Mouse (Mus musculus): ENCODE data around the gene Fxyd1. TPM values are rescaled to one million over a fixed set of nuclear protein-coding genes. Genes with fewer than 3 reads are reported as not detected.

Gene Fxyd1
- total RNA-seq, 2 experiments from 2014 or later = 113 to 114 TPM

GRCm38 (mm10) chr7:31079670-31080069 lies 22.7 kb upstream of the Fxyd1 start:
- no peak for DNase-seq (ENCODE audit: low spot score in 2 of 2)

DNA sequence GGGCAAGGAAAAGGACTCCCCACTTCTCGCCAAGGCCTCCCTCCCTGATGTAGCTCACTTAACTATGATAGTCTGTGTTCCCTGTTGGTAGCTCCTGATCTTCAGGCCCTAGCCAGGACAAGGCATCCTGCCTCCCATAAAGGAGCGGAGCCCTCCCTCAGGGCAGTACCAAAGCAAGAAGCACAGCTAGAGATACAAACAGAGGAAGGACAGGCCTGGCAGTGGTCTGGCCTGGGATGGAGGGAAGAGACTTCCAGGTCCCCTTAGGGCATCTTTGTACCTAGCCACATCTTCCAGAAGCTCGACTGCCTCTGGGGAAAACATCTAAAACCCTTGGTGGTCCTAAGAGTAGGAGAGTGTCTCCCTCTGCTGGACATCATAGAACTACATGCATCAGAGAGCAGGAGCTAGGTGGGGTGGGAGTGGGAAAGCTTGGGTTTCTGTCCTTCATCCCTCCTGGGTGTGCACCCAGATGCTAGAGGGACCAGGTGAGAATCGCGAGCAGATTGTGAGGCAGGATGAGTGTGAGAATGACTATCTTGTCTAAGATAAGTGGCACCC lies 21.0 kb upstream of the Fxyd1 start:
- DNase-seq (ENCODE audit: low spot score in 2 of 2) = peak in 1 of 2 experiments; percentile 82

GRCm38 (mm10) chr7:31077470-31077869 lies 20.5 kb upstream of the Fxyd1 start:
- DNase-seq (ENCODE audit: low spot score in 2 of 2) = peak in 1 of 2 experiments; percentile 60

- no peak for DNase-seq (ENCODE audit: low spot score in 2 of 2)
Measured at GRCm38 (mm10) chr7:31076492-31076891, 19.5 kb upstream of the Fxyd1 start, which contains the start of gene Fxyd3. TSS of gene Fxyd3 (minus strand) at chr7:31076704.

GRCm38 (mm10) chr7:31074713-31075069 lies 17.7 kb upstream of the Fxyd1 start:
- DNase-seq (ENCODE audit: low spot score in 2 of 2) = peak; percentile 40 to 82

DNA sequence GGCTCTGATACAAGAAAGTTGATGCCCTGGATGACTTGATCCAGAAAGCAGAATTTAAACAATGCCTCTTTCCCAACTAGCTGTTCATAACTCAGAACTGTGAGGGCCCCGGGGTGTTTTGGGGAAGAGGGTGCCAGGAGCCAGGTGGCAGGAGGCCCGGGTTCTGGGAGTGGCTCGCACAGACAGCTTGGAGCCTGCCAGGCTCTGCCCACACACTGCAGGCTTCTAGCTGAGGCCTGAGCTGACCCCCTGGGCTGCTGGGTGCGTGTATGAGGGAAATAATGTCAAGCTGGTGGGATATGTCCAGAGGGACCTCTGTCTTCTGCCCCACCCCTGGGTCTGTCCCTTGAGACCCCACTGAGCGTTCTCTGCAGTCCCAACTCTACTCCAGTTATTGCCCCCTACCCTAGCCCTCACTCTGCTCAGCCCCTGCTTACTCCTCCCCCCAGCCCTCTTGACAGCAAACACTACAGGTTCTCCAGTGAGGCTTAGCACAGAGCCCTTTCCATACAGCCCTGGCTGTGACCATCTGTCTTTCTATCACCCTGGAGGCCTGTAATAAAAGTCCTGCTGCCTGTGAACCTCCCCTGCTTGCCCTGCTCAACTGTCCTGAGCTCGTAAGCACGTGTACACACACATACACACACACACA lies 17.2 kb upstream of the Fxyd1 start:
- DNase-seq (ENCODE audit: low spot score in 2 of 2) = peak in 1 of 2 experiments; percentile 59

DNA sequence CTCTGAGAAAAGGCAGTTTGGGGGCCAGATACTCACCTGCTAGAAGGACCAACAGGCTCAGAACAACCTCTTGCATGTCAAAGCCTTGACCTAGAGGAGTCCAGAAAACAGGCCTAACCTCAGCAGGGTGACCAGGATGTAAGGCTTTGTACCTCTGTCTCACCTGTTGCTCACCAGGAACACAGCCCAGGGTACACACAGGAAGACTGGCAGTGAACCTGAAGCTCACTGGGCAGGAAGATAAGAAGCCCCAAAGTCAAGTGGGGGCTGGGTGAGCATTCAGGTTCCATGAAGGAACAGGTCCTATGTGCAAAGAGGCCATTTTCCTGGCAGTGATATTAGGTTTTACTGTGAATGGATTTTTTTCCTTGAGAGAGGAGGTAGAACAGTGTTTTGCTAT lies 16.5 kb upstream of the Fxyd1 start:
- DNase-seq (ENCODE audit: low spot score in 2 of 2) = no peak

DNA sequence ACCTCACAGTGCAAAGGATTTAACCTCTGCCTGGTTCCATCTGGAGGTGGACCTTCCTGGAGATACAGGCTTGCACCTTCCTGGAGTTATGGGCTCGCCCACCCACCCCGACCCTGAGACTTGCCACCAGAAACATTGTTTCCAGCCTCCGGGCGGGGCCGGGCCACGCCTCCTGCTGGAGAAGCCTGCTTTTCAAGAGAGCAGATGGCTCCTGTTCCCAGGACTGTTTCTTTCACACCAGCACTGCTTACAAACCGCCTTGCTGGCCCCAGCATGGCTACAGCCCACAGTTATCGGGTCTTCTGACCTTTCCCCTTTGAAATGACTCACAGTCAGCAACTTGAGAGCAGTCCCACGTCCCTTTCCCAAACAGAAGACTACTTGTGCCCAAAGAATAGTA lies 15.3 kb upstream of the Fxyd1 start:
- no peak for DNase-seq (ENCODE audit: low spot score in 2 of 2)

DNA sequence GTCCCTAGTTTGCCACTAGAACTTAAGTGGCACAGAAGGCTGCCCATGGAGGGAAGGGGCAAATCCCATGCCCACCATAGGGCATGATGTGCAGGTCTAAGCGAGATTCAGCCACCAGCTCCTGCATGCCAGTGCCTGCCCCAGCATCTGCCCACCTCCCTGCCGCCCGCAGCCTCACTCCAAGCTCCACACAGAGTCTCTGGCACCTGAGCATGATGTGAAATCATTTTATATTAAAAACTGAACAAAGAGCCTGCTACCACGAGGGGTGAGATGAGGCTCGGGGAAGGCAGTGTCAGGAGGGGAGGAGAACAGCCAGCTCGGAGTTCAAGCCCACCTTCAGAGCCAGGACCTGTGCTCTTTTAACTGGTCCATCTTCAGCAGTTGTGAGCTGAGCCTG lies 13.3 kb upstream of the Fxyd1 start:
- DNase-seq (ENCODE audit: low spot score in 2 of 2) = no peak

DNA sequence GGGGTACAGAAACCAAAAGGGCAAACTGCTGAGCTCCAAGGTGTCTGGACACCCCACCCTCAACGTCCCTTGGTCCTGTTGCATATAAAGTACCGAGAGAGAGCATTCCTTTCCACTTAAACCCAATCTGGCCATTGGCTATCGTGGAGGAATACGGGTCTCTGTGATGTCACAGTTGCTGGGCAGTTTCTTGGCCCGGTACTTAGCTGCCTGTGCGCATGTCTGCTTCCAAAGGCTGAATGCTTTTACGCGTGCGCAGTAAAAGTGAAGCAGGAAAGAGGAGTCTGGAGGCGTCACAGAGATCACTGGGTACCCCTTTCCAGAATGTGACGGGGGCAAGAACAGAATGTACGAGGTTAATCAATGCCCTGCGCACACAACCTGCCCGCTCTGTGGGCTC lies 12.5 kb upstream of the Fxyd1 start:
- DNase-seq (ENCODE audit: low spot score in 2 of 2) = no peak

GRCm38 (mm10) chr7:31067836-31068235 lies 10.8 kb upstream of the Fxyd1 start:
- DNase-seq (ENCODE audit: low spot score in 2 of 2) = peak in 1 of 2 experiments; percentile 74

GRCm38 (mm10) chr7:31063074-31063560 lies 6.1 kb upstream of the Fxyd1 start:
- no peak for DNase-seq (ENCODE audit: low spot score in 2 of 2)

DNA sequence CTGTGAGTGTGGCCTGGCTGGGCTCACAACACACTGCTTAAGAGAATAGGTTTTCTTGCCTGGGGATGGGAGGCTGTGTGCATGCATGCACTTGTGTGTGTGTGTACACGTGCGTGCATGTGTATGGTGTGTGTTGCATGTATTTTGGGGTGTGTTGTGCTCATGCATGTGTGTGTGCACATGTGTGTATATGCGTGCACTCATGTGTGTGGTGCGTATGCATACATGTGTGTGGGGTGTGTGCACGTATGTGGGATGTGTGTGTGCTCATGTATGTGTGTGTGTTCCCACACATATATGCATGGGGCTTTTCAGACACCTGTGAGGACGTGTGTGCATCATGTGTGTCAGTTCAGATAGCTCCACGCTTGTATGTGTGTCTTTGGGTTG lies 3.6 kb upstream of the Fxyd1 start:
- DNase-seq (ENCODE audit: low spot score in 2 of 2) = no peak

DNA sequence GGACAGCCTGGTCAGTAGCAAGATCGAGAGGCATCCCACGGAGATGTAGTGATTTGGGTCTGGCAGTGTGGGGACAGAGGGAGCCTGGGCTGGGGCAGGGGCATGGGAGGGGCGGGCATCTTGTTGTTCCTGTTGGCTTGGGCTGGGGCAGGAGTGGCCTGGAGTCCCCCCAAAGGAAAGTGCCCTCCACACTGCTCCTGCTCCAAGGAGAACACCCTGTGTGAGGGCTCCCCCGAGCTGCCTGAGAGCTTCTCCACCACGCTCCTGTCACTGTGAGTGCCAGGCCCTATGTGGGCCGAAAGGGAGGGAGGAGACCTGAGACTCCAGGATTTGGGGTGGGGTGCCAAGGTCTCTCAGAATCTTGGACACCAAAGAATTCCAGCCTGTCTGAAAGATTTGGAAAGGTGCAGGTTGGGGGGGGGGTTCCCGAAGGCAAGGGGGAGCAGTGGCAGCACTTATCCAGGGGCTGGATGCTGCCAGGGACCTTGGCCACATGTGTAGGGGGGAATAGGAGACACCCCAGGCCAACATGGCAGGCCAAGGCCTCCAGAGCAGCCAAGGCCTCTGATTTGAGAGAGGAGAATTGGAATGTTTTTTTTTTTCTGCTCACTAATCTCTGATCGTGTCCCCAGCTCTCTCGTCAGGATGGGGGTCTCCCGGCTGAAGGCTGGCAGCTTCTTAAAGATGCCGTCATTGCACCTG lies 3.1 kb upstream of the Fxyd1 start:
- DNase-seq (ENCODE audit: low spot score in 2 of 2) = no peak

- DNase-seq (ENCODE audit: low spot score in 2 of 2) = peak; percentile 72 to 89
Measured at GRCm38 (mm10) chr7:31059108-31059507, 2.1 kb upstream of the Fxyd1 start, which contains the start of gene Lgi4. TSS of gene Lgi4 (plus strand) at chr7:31059342.

GRCm38 (mm10) chr7:31058211-31058610 lies 1.2 kb upstream of the Fxyd1 start:
- DNase-seq (ENCODE audit: low spot score in 2 of 2) = no peak

GRCm38 (mm10) chr7:31057730-31058129 lies 731 bp upstream of the Fxyd1 start:
- DNase-seq (ENCODE audit: low spot score in 2 of 2) = no peak

DNA sequence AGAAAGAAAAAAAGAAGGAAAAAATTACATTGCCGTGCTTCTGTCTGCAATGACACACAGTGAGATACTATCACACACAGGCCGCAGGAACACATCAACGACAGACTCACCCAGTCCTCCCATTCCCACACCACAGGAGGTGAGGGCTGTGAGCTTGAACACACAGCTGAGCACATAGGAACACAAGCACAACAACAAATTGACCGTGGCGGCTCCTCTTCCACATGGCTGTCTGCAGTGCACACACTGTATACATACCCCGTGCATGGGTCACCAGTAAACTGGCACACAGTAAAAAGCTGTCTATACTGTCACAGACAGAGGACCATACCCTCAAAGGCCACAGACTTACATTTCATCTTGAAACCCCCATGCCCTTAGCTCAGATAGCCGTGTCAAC lies 551 bp downstream of the Fxyd1 start:
- no peak for DNase-seq (ENCODE audit: low spot score in 2 of 2)

- no peak for DNase-seq (ENCODE audit: low spot score in 2 of 2)
Measured at GRCm38 (mm10) chr7:31055883-31056282, 1.1 kb downstream of the Fxyd1 start.

DNA sequence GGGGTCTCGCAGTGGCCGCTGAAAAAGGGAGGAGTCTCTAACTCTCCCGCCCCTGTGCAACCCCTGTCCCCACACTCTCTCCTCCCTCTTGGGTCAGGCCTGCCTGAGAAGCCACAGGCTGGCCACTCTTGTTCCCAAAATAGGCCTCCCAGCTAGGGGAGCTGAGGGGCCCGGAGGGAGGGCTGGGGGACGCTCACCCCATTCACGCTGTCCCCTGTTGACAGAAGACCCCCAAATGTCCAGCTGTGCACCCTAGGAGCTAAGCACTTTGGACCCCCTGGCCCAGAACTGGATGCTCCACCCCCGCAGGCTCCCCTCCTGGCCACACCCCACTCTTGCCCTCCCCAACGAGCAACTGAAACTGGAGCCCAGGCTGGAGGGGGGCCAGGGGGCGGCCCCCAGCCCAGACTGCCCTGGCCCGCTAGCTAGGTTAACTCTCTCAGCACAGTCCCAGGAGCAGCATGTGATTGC lies 1.6 kb downstream of the Fxyd1 start:
- no peak for DNase-seq (ENCODE audit: low spot score in 2 of 2)

- DNase-seq (ENCODE audit: low spot score in 2 of 2) = no peak
Measured at GRCm38 (mm10) chr7:31054661-31055320, 2.2 kb downstream of the Fxyd1 start.
